Mouse (Mus musculus): ENCODE measurements around the gene Nxf3. TPM values are rescaled to one million over a fixed set of nuclear protein-coding genes. Genes with fewer than 3 reads are reported as not detected.
A peak's percentile ranks its signal among the peaks of the same experiment; 100 is the strongest.

The Nxf3 gene
- total RNA-seq, 2 experiments from 2014 or later, result not detected

DNA sequence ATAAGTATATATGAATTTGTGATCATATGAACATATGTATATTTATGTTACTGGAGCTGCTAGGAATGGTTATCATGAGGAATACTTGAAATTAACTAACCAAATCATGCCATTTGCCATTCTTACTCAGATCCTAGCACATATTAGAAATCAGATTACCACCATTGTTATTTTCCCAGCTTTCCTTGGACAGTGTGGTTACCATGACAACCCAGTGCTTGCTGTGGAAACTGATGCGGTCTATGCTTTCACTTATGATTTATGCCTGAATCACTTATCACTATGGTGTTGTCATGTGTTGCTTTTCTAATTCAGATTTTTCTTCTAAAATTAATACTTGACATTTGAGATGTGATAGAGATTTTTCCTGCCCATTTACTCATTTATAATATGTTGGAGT lies 54.7 kb downstream of the Nxf3 start:
- intact Hi-C loops (cut with DNase I), result no loop called here
- DNase-seq (ENCODE audit: low spot score in 2 of 2), result peak in 1 of 2 experiments; percentile 6

Other genes with a start within 250 kb of the Nxf3 start
- 100 to 1,000 TPM; 152 to 170 TPM for gene Gprasp2, start 246.2 kb downstream of the Nxf3 start, total RNA-seq (2021)
- gene Arxes2, start 91.4 kb downstream of the Nxf3 start, total RNA-seq (2021), result 10 to 100 TPM; 77.8 to 96.9 TPM
- 10 to 100 TPM; 57.2 to 59.4 TPM for gene Arxes1, start 51.9 kb downstream of the Nxf3 start, total RNA-seq (2021)
- gene Bex2, start 17.0 kb downstream of the Nxf3 start, total RNA-seq (2021), result 100 to 1,000 TPM; 410 to 431 TPM
- gene Bex4, start 53.7 kb upstream of the Nxf3 start, total RNA-seq (2021), result 10 to 100 TPM; 19.9 to 29.8 TPM
- 10 to 100 TPM; 36.8 to 42.7 TPM for gene Tceal8, start 87.1 kb upstream of the Nxf3 start, total RNA-seq (2021)
- gene Tceal5, start 118.6 kb upstream of the Nxf3 start, total RNA-seq (2021), result 100 to 1,000 TPM; 119 to 143 TPM
- 1 to 10 TPM; 3.6 to 5.8 TPM for gene Tceal7, start 129.5 kb upstream of the Nxf3 start, total RNA-seq (2021)
- 100 to 1,000 TPM in 1 of 2 experiments, 10 to 100 TPM in 1; 95.2 to 113 TPM for gene Bex1, start 130.3 kb upstream of the Nxf3 start, total RNA-seq (2021)
- 100 to 1,000 TPM in 1 of 2 experiments, 10 to 100 TPM in 1; 96.6 to 110 TPM for gene Tceal9, start 159.8 kb upstream of the Nxf3 start, total RNA-seq (2021)
- gene Bex3, start 185.0 kb upstream of the Nxf3 start, total RNA-seq (2021), result 100 to 1,000 TPM; 373 to 380 TPM

Measured in left cerebral cortex, postnatal 14 days (tissue).